Mouse (Mus musculus): Measurements from ENCODE around the gene Syt11.
"Not testable (repeated sequence)": the region's sequence is repeated elsewhere in the genome, so short reads cannot be mapped to it uniquely, and the experiment has no call there.

The Syt11 gene

DNA sequence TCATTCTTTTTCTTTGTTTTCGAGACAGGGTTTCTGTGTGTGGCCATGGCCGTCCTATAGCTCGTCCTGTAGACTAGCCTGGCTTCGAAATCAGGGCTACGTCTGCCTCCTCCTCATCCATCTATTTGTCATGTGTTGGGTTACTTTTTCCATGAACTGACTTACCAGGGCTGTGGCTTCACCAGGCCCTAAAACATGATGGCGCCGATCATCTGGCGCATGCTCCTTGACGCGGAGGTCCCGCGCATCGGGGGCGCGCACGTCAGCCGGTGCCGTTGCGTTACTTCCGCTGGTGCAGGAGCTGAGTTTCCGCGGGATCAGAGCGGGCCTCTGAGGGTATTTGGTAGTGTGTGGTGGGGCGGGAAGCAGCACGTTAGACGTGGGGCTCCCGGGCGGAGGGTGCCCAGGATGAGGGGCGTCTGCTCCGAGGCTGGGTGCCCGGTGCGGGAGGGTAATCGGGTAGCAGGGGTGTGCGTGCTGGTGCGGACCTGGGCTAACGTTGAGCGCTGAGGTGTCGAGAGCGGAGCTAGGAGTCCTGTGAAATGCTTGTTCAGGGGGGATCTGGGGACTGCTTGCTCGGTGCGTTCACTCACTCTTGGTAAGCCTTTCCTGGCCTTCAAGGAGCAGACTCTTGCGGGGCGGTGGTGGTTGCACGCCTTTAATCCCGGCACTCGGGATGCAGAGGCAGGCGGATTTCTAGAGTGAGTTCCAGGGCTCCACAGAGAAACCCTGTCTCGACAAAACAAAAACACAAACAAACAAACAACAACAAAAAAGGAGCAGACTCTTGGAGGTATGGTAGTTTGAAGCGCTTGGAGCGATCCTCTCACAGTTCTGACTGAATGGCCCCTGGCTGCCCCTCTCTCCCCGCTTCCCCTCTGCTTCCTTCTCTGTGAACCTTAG lies at the start of gene Syt11:
Syt11 (minus strand) TSS at position 226 of the 903 bp plus-strand sequence.
- DNase-seq (ENCODE audit: low read depth) = not testable (repeated sequence)

- no peak for DNase-seq (ENCODE audit: low read depth)
Measured at GRCm38 (mm10) chr3:88803910-88804540, 29.1 kb upstream of the Syt11 start.

GRCm38 (mm10) chr3:88797507-88797906 lies 22.5 kb upstream of the Syt11 start:
- not testable (repeated sequence) for DNase-seq (ENCODE audit: low read depth)

- DNase-seq (ENCODE audit: low read depth) = not testable (repeated sequence)
Measured at GRCm38 (mm10) chr3:88788033-88788432, 13.1 kb upstream of the Syt11 start.

DNA sequence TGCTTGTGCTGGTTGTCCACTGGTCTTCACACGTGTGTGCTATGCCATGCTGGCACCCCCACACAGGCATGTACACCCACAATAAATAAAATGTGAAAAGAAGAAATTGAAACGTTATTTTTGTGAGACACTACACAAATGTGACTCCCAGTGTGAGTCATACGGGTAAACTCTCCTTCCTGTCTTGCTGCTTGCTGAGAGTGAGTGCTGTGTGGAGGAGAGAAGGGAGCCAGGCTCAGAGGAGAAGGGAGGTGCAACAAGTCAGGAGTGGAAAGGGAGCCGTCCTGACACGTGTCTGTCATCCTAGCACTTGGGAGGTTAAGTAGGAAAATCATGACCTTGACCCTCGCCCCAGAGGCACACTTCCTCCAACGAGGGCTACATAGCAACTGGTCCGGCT lies 11.8 kb upstream of the Syt11 start:
- not testable (repeated sequence) for DNase-seq (ENCODE audit: low read depth)

GRCm38 (mm10) chr3:88786323-88786722 lies 11.4 kb upstream of the Syt11 start:
- not testable (repeated sequence) for DNase-seq (ENCODE audit: low read depth)

DNA sequence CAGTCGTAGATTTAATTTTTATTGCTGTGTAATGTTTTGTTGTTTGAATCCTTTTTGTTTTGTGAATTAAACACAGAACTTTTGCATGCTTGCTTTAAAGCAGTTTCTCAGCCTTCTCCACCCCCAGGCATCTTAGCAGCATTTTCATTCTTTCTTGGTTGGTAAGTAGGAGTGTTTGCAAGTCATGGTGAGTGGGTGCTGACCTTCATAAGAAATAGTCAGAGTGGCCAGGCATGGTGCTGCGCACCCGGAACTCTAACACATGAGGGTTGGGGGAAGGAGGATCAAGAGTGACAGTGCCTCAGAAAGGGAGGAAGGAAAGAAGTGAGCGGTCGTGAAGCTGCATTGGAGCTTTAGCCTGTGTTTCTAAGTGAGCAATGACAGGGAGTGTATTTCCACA lies 9.9 kb upstream of the Syt11 start:
- no peak for DNase-seq (ENCODE audit: low read depth)

- DNase-seq (ENCODE audit: low read depth) = not testable (repeated sequence)
Measured at GRCm38 (mm10) chr3:88773163-88773562, 1.8 kb downstream of the Syt11 start.

- peak; percentile 43 for DNase-seq (ENCODE audit: low read depth)
Measured at GRCm38 (mm10) chr3:88772399-88772798, 2.6 kb downstream of the Syt11 start.

GRCm38 (mm10) chr3:88771941-88772280 lies 3.1 kb downstream of the Syt11 start:
- DNase-seq (ENCODE audit: low read depth) = not testable (repeated sequence)

DNA sequence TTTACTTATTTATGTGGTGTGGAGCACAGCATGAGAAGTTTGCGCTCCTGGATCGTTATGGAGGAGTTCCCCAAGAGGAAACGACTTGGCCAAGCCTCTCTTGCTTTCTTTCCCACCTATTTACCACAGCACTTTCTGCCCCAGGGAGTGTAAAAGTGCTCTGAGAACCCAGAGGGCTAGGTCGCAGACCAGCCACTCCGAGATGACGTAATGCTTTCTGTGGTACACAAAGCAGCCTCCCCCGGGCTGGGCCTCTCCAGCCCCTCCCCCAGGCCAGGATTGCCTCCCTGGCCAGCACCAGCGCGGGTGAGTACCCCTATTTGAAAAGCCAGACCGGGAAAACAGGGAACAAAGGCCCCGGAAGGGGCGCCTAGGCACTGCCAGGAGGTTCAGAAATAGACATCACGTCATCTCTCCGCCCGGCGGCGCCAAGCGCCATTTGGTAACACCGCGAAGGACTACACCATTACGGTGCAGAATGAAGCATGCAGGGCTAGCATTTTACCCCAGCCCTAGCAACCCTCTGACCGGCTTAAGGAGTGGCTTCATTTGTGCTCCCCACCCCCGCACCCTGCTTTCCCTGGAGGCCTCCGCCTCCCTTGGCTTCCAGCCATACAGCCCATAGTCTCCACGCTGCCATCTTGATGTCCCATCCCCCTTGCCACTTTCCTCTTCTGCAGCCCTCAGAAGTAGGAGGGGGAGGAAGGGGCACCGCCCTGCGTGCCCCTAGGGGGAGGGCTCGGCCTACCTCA lies 3.6 kb downstream of the Syt11 start:
- DNase-seq (ENCODE audit: low read depth) = not testable (repeated sequence)

DNA sequence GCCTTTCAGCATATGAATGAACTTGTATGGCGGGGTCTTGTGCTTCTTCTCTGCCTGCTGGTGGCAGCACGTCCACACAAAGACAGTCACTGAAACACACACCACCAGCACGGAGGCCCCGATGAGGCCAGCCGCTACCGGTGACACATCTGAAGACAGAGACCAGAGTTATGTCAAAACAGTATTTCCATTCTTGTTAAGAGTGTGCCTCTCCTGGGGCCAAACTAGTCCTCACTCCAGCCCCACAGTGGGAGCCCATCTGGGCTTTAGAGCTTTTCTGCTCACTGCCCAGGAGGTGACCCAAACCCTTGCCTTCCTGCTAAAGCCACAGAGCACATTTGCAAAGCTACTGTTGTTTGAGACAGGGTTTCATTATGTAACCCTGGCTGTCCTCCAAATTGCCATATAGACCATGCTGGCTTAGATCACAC lies 12.5 kb downstream of the Syt11 start:
- no peak for DNase-seq (ENCODE audit: low read depth)

- DNase-seq (ENCODE audit: low read depth) = no peak
Measured at GRCm38 (mm10) chr3:88761619-88762018, 13.3 kb downstream of the Syt11 start.

DNA sequence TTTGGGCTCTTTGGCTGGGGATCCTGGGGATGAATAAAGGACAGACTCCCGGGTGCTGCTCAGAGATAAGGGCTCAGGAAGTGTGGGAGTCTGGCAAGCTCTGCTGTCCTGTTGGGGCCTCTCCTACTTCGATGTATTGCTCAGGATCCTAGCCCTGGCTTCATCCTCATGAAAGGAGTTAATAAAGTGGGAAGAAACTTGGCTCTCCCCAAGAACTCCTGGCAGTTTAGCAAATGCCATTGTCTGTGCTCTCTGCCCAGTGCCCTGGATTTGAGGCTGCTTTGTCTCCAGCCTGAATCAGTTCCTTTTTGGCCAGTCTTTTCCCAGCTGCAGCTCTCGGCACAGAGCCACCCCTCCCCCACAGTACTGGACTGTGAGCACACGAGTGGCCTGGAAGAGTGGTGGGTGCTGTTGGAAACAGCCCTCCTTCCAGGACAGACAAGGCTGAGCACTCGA lies 16.9 kb downstream of the Syt11 start:
- no peak for DNase-seq (ENCODE audit: low read depth)

GRCm38 (mm10) chr3:88756276-88756675 lies 18.7 kb downstream of the Syt11 start:
- DNase-seq (ENCODE audit: low read depth) = no peak

GRCm38 (mm10) chr3:88755541-88755940 lies 19.4 kb downstream of the Syt11 start:
- DNase-seq (ENCODE audit: low read depth) = no peak

- no peak for DNase-seq (ENCODE audit: low read depth)
Measured at GRCm38 (mm10) chr3:88754283-88754682, 20.7 kb downstream of the Syt11 start.

- DNase-seq (ENCODE audit: low read depth) = no peak
Measured at GRCm38 (mm10) chr3:88746871-88747231, 28.1 kb downstream of the Syt11 start.

DNA sequence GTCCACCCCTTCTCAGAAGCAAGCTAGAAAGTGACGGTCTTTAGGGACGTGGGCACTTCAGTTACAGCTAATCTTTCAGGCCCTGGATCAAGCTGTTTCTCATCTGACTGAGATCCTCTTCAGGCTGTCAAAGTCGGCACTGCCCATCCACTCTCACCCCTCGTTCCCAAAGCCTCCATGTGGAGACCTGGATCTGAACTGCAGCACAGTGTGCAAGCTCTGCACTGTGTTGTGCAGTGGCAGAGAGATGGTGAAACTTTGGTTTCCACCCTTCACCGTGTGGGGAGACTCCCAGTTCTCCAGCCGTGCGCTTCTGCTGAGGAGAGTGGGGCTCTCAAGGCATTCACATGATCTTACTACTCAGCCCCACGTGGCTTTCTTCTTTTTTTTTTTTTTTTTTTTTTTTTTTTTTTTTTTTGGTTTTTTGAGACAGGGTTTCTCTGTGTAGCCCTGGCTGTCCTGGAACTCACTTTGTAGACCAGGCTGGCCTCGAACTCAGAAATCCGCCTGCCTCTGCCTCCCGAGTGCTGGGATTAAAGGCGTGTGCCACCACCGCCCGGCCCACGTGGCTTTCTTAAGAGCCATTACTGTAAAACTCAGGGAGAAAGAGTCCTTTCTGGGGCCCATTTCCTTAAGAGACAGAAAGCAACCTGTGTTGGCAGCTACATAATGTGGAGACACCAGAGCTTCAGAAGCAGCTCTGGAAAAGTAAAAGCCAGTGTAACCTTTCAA lies 28.7 kb downstream of the Syt11 start:
- DNase-seq (ENCODE audit: low read depth) = no peak

DNA sequence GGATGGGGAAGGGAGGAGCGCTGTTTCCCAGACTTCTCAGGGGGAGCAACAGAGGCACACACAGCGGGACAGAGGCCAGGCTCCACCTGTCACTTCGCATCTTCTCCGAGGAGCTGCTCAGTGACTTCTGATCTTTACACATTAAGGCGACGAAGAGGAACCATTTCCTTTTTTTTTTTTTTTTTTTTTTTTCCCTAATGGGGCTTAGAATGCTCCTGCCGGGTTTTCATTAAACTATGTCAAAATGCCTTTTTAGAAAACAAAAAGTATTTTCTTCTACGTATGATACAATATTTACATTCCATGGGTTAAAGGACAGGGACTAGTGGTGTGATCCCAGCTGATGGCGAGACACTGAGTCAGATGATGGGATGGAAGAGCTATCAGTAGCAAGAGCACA lies 29.4 kb downstream of the Syt11 start:
- DNase-seq (ENCODE audit: low read depth) = no peak

GRCm38 (mm10) chr3:88740147-88740546 lies 34.8 kb downstream of the Syt11 start:
- no peak for DNase-seq (ENCODE audit: low read depth)

DNA sequence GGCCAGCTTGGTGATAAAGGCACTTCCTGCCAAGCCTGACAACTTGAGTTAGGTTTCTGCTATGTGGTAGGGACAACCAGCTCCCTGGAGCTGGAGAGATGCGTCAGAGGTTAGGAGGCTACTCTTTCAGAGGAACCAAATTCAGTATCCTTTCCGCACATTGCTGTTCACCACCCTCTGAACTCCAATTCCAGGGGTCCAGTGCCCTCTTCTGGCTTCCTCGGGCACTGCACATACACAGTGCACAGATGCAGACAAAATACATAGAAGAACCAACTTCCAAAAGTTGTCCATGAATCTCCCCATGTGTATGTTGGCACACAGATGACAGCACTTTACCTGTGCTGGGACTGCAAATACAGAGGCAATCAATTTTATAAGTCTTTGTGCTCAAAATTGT lies 36.3 kb downstream of the Syt11 start:
- DNase-seq (ENCODE audit: low read depth) = peak; percentile 60

All from c-Kit-positive CD71-negative TER-119-negative erythroid progenitor cells, embryonic 14.5 days (primary cell).